Mouse (Mus musculus) liver, adult 2 months (tissue): ENCODE results near the gene Dlg2. TPM values are rescaled to one million over a fixed set of nuclear protein-coding genes. Genes with fewer than 3 reads are reported as not detected.
A peak's percentile ranks its signal among the peaks of the same experiment; 100 is the strongest.

Experiments used
- DNase-seq: peaks from one replicate; pipeline ENCODE4 v3.0.0-alpha.2; 2011; ENCODE audit warnings: low read depth, low spot score; ENCODE audit errors: extremely low read depth
- H3K27ac ChIP-seq: fragments of 200-500 bp; replicated peaks from 2 replicates; pipeline ENCODE4 v1.5.1; 2012; ENCODE audit warnings: low read depth, mild to moderate bottlenecking, control low read depth, inconsistent platforms, low read length; ENCODE audit not compliant: insufficient read depth
- H3K27me3 ChIP-seq: fragments of 200-500 bp; 2 replicates; pipeline ENCODE4 v1.6.1; 2012; ENCODE audit warnings: mild to moderate bottlenecking, moderate library complexity, low read length, inconsistent platforms; ENCODE audit not compliant: control insufficient read depth, insufficient read depth
- H3K36me3 ChIP-seq: fragments of 200-500 bp; 2 replicates; pipeline ENCODE4 v1.6.1; 2012; ENCODE audit warnings: low read length, inconsistent platforms; ENCODE audit not compliant: control insufficient read depth, insufficient read depth
- H3K4me1 ChIP-seq: fragments of 200-500 bp; 2 replicates; pipeline ENCODE4 v1.6.1; 2011; ENCODE audit warnings: low read length; ENCODE audit not compliant: control insufficient read depth, insufficient read depth
- H3K4me3 ChIP-seq: fragments of 200-500 bp; 2 replicates; pipeline ENCODE4 v1.5.1; 2011; ENCODE audit warnings: low read depth, mild to moderate bottlenecking, control low read depth, low read length, moderate library complexity; ENCODE audit not compliant: insufficient read depth
- H3K79me2 ChIP-seq: fragments of 200-500 bp; 2 replicates; pipeline ENCODE4 v1.6.1; 2012; ENCODE audit warnings: inconsistent platforms, mild to moderate bottlenecking, low read length, moderate library complexity; ENCODE audit not compliant: control insufficient read depth, insufficient read depth
- H3K9ac ChIP-seq: fragments of 200-500 bp; 2 replicates; pipeline ENCODE4 v1.6.1; 2012; ENCODE audit warnings: low read depth, mild to moderate bottlenecking, control low read depth, inconsistent platforms, low read length
- CTCF ChIP-seq: fragments of 200-500 bp; IDR thresholded peaks from 2 replicates; pipeline ENCODE4 v1.5.1; 2011; ENCODE audit warnings: low read depth, low read length, control low read depth
- POLR2A ChIP-seq: fragments of 200-500 bp; IDR thresholded peaks from 2 replicates; pipeline ENCODE4 v1.6.1; 2011; ENCODE audit warnings: low read length, control low read depth; ENCODE audit not compliant: insufficient read depth; ENCODE audit errors: extremely low read depth
- whole genome bisulfite sequencing: fragments of 180-500 bp; shearing (Covaris S2); methylation state at CpG from one replicate; pipeline ENCODE4 v1.1.7; 2018; 5-methylcytosine and 5-hydroxymethylcytosine counted together
- polyA plus RNA-seq: library from polyadenylated mRNA; depleted of rRNA; stranded (reverse); fragments of >200 nt; gene quantifications from 2 replicates; pipeline ENCODE4 v1.2.3, GENCODE M21; 2012
- total RNA-seq: library from RNA; depleted of rRNA; stranded (reverse); fragments of >200 nt; gene quantifications from 2 replicates; pipeline ENCODE4 v1.2.3, GENCODE M21; 2014

Dlg2 gene
- total and polyA plus RNA-seq, 2 experiments: 0.65 TPM; not detected in 1

- Histone ChIP-seq H3K79me2 (no peaks in the 10 kb centered on the region), H3K27me3 (no peaks in the 10 kb centered on the region), H3K9ac (no peak overlapping the region), H3K4me1 (no peaks in the 10 kb centered on the region), H3K4me3 (no peak overlapping the region), H3K27ac (no peak overlapping the region), H3K36me3 (no peaks in the 10 kb centered on the region)
- no peak for TF ChIP-seq CTCF
- no peak for TF ChIP-seq POLR2A
- DNase-seq: no peak
- 46% methylated on average over 2 of the region's 2 CpGs for WGBS
Measured at GRCm38 (mm10) chr7:92135624-92136023, 1659.2 kb downstream of the Dlg2 start.

GRCm38 (mm10) chr7:92140051-92140817, 1663.8 kb downstream of the Dlg2 start:
- Histone ChIP-seq H3K27ac (no peak overlapping the region), H3K4me3 (no peak overlapping the region), H3K36me3 (no peaks in the 10 kb centered on the region), H3K9ac (no peak overlapping the region), H3K4me1 (no peaks in the 10 kb centered on the region), H3K79me2 (no peaks in the 10 kb centered on the region), H3K27me3 (no peaks in the 10 kb centered on the region)
- DNase-seq: peak; percentile 19
- TF ChIP-seq POLR2A: no peak
- TF ChIP-seq CTCF: no peak
- 73% methylated on average over 9 of the region's 9 CpGs for WGBS

GRCm38 (mm10) chr7:92147499-92147898, 1671.0 kb downstream of the Dlg2 start:
- WGBS: 90% methylated on average over 1 of the region's 1 CpGs
- TF ChIP-seq POLR2A (no peak), CTCF (no peak)
- Histone ChIP-seq H3K4me1 (no peaks in the 10 kb centered on the region), H3K36me3 (no peaks in the 10 kb centered on the region), H3K27me3 (no peaks in the 10 kb centered on the region), H3K9ac (no peak overlapping the region), H3K4me3 (no peak overlapping the region), H3K27ac (no peak overlapping the region), H3K79me2 (no peaks in the 10 kb centered on the region)
- no peak for DNase-seq

GRCm38 (mm10) chr7:92150768-92151167, 1674.3 kb downstream of the Dlg2 start:
- 64% methylated on average over 3 of the region's 3 CpGs for WGBS
- Histone ChIP-seq H3K36me3 (no peaks in the 10 kb centered on the region), H3K4me3 (no peak overlapping the region), H3K4me1 (no peaks in the 10 kb centered on the region), H3K27ac (no peak overlapping the region), H3K27me3 (no peaks in the 10 kb centered on the region), H3K9ac (no peak overlapping the region), H3K79me2 (no peaks in the 10 kb centered on the region)
- TF ChIP-seq CTCF (no peak), POLR2A (no peak)
- no peak for DNase-seq

- TF ChIP-seq CTCF (no peak), POLR2A (no peak)
- no peak for DNase-seq
Measured at GRCm38 (mm10) chr7:92154603-92155002, 1678.1 kb downstream of the Dlg2 start.

GRCm38 (mm10) chr7:92163150-92163549, 1686.7 kb downstream of the Dlg2 start:
- no peak for TF ChIP-seq CTCF
- no peak for TF ChIP-seq POLR2A
- 92% methylated on average over 2 of the region's 2 CpGs for WGBS
- no peaks in the 10 kb centered on the region for H3K4me1 ChIP-seq
- no peak overlapping the region for H3K9ac ChIP-seq
- DNase-seq: no peak
- no peak overlapping the region for H3K27ac ChIP-seq
- no peaks in the 10 kb centered on the region for H3K27me3 ChIP-seq
- H3K4me3 ChIP-seq: no peak overlapping the region
- no peaks in the 10 kb centered on the region for H3K79me2 ChIP-seq
- H3K36me3 ChIP-seq: no peaks in the 10 kb centered on the region

More at GRCm38 (mm10) chr7:92154603-92155002, 1678.1 kb downstream of the Dlg2 start:
- Histone ChIP-seq H3K9ac (no peak overlapping the region), H3K4me3 (no peak overlapping the region), H3K27me3 (no peaks in the 10 kb centered on the region), H3K79me2 (no peaks in the 10 kb centered on the region), H3K4me1 (no peaks in the 10 kb centered on the region), H3K36me3 (no peaks in the 10 kb centered on the region), H3K27ac (no peak overlapping the region)
